Mouse (Mus musculus): Measurements from ENCODE around the gene Kpna4.
"Not testable (repeated sequence)": the region's sequence is repeated elsewhere in the genome, so short reads cannot be mapped to it uniquely, and the experiment has no call there.

DNA sequence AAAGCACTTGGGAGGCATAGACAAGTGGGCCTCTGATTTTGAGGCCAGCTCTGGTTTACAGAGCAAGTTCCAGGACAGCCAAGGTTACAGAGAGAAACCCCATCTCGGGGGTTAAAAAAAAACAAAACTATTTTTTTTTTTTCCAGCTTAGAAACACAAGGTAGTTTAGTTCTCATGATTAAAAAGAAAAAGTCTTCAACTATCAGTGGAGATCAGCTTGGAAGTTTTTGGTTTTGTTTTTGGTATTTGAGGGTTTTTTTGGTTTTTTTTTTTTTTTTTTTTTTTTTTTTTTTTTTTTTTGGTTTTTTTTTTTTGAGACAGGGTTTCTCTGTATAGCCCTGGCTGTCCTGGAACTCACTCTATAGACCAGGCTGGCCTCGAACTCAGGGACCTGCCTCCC is 108.3 kb downstream of the Kpna4 start:
- TF ChIP-seq CTCF (IDR thresholded peaks at IDR 0.05; ENCODE audit: extremely low read depth, insufficient read length, insufficient replicate concordance, low read depth, low read length); POLR2A (IDR thresholded peaks at IDR 0.05; ENCODE audit: low read depth, low read length): not testable (repeated sequence)
